Mouse (Mus musculus) gonadal fat pad, adult 2 months (tissue): ENCODE results near the gene Cdip1. TPM values are rescaled to one million over a fixed set of nuclear protein-coding genes. Genes with fewer than 3 reads are reported as not detected.
"Not testable (repeated sequence)": the region's sequence is repeated elsewhere in the genome, so short reads cannot be mapped to it uniquely, and the experiment has no call there.

ENCODE experiments used
- DNase-seq: peaks from one replicate; pipeline ENCODE4 v3.0.0-alpha.2; 2012; ENCODE audit warnings: low read depth
- polyA plus RNA-seq: library from polyadenylated mRNA; depleted of rRNA; stranded (reverse); fragments of >200 nt; gene quantifications from 2 replicates; pipeline ENCODE4 v1.2.3, GENCODE M21; 2012

Cdip1 gene
- polyA plus RNA-seq, 1 experiment: 84.7 TPM

- no peak for DNase-seq
Measured at GRCm38 (mm10) chr16:4773289-4773970, 16.7 kb downstream of the Cdip1 start.

DNA sequence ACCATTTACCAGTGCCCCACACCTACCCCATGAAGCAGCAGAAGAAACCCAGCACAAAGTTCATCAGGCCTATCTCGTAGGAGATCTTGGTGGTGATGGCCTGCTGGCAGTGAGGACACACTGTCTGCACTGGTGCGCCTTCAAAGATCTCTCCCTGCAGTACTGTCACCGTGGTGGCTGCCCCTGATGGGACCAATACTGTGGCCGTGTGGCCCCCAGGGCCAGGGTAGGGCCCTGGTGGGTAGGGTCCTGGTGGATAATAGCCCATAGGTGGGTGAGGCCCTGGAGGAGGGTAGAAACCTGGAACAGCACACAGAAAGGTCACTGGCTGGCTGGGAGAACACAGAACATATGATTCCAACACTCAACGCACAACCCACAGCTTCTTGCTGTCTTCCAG, 21.4 kb downstream of the Cdip1 start:
- no peak for DNase-seq

DNA sequence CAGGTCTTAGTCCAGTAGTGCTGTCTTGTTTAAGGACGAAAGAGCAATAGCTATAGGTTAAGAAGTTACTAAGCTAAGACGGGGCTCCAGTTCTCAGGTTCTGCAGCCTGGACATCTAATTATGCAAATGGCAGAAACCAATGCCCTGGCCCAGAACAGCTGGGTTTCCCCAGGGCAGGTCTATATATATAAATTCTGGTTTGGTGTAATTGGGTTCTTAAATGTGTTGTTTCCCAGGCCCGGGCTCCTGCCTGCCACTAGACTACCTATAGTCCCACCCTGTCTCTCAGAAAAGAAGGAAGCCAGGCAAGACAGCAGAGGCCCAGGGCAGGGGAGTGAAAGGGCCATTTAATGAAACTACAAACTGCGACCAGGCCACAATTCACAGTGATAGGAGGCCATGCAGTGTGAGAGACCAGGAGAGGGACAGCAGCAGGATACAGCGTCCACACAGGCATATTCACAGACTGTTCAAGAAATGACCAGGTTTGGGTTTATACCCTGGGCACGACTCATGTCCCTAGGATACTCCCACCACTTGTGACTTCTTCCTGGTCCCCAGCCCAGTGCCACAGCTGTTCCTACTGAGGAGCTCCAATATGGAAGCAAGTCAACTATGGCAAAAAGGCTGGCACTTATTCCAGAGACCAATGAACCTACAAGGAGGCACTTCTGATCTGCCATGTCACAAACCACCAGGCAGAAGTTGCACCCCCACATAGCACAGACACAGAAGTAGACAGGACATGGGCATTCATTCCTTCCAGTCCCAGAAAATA, 22.9 kb downstream of the Cdip1 start:
- DNase-seq: no peak

- no peak for DNase-seq
Measured at GRCm38 (mm10) chr16:4765852-4766251, 24.2 kb downstream of the Cdip1 start.

- no peak for DNase-seq
Measured at GRCm38 (mm10) chr16:4763276-4763675, 26.8 kb downstream of the Cdip1 start.

GRCm38 (mm10) chr16:4762437-4762836, 27.7 kb downstream of the Cdip1 start:
- no peak for DNase-seq

DNA sequence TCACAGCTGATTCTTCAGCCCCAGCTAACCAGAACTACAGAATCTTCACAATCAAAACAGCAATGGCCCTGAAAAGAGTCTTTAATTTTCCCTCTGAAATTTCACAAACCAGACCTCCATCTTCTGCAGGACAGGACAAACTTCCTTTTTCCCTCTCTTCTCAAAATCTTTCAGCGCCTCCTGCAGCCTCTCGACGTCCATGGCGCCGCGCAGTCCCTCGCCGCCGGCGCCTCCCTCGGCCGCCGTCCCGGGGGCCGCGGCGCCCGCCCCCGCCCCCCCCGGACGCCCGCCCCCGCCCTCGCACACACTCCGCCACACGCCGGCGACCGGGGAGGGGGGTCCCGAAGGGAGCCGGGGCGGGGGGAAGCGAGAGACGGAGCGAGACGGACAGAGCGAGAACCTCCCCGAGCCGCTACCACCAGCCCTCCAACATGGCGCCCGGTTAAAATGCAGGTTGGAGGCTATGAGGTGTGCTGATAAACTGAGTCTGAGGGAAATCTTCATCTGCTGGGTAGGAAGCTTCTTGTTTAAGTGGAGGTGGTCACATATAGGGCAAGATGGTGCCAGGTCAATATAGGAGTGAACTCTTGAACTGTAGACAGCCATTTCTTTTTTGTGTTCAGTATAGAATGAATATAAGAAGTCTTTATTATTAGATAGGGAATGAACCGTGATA, 33.3 kb downstream of the Cdip1 start:
- DNase-seq: not testable (repeated sequence)

DNA sequence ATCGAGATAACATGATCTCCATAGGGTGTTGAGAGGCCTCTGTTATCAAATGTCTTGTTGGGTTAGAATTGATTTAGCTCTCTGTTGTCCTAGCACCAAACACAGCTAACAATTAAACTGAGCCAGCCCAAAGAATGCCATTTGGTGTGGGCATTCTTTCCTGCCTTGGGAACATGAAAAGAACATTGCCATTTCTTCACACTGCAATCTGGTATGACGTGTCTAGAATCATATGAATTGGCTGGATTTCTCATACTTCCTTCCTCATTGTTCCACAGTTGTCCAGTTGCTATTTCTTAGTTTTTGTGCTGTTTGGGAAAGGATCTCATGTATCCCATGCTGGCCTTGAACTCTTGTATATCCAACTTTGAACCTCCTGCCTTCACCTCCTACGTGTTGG, 36.0 kb downstream of the Cdip1 start:
- DNase-seq: no peak

- no peak for DNase-seq
Measured at GRCm38 (mm10) chr16:4752155-4752554, 37.9 kb downstream of the Cdip1 start.

DNA sequence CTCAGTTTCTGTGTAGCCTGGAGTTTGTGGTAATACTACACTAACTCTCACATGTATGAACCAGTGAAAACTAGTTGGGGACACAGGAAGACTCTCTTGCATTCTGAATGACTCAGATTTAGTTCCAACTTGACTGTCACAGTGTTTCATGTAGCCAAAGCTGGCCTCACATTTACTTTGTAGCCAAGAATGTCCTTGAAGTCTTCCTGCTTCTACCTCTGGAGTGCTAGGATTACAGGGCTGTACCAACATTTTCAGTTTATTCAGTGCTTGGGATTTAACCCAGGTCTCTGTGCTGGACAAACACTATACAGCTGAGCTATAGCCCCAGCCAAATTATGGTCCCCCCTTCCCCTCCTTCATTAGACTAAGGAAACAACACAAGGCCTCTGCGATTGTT, 47.9 kb downstream of the Cdip1 start:
- no peak for DNase-seq

DNA sequence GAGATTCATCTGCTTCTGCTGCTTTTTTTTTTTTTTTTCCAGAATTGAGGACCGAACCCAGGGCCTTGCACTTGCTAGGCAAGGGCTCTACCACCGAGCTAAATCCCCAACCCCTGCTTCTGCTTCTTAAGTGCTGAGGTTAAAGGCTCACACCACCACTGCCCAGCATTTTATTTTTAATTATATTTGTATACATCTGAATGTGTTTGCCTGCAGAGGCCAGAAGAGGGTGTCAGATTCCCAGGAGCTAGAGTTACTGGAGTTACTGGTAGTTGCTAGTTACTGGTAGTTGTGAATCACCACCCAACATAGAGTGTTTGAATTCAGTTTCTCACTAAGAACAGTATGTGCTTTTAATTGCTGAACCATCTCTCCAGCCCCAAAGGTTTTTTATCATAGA, 50.1 kb downstream of the Cdip1 start:
- DNase-seq: no peak

- no peak for DNase-seq
Measured at GRCm38 (mm10) chr16:4736262-4736661, 53.8 kb downstream of the Cdip1 start.

GRCm38 (mm10) chr16:4730776-4731358, 59.2 kb downstream of the Cdip1 start:
- DNase-seq: no peak

- DNase-seq: peak; percentile 50
Measured at GRCm38 (mm10) chr16:4727963-4728362, 62.1 kb downstream of the Cdip1 start.

DNA sequence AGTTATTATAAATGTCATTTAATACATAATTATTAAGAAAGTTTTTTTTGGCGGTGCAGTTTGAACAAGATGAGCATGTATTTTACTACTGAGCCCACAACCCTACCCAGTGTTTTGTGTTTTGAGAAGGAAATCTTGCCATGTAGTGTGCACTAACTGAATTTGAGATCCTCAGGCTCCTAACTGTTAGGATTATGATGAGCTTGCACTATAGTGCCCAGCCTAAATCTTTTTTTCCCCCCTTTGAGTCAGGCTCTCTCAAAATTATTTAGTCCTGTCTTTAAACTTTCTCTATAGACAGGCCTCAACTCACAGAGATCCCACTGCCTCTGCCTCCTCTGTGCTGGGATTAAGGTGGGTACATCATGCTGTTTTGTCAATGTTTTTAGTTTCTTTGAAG, 62.6 kb downstream of the Cdip1 start:
- DNase-seq: no peak

DNA sequence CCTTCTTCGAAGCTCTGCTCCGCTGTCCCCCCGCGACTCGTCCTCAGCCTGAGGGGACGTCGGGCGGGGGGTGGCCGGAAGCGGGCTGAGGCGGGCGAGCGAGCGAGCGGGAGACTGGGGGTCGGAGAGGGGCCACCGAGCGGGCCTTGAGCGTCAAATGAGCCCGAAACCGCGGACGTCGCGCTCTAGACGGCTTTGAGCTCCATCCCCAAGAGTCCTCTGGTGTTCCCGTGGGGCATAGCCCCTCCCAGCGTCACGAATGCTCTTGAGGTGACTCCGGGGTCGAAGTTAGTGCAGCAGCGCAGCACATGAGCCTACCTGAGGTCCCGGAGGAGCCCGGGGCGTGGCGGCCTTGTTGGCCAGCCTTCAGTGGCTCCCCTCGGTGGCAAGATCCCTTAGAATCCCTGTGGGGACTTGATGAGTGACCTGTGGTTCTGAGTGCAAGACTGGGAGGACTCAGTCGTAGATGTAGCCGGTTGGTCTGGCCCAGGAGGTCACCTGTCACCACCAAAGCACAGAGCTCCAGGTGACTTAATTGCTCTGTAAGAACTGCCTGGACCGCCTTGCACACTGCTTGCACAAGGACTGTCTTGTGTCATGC, 63.5 kb downstream of the Cdip1 start:
- peak; percentile 59 for DNase-seq

DNA sequence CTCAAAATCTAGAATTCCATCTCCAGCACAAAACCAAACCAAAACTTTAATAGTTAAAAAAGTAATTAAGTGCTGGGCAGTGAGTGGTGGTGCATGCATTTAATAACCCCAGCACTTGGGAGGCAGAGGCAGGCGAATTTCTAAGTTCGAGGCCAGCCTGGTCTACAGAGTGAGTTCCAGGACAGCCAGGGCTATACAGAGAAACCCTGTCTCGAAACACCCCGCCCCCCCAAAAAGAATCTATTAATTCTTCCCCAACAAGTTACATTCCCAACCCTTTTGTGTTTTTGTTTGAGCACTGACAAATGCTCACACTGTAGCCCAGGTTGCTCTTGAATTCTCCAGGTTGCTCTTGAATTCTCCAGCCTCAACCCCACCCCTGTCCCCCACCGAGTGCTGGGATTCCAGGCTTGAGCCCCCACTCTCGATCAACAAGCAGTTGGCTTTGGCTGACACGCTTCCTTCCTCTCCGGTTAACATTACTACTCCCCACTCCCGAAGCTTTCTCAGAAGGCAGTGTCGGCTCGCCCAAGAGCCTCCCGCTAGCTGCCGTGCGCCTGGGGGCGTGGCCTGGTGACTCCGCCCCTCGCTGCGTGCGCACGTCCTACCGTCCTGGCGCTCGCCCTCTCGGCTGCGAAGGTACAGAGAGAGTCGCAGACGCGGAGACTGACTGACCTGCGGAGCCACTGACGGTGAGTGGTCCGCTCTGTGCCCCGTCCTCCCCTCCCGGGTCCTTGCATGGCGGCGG, 64.1 kb downstream of the Cdip1 start, which contains the start of gene Hmox2:
Gene Hmox2 (plus strand): TSS at position 582 of the 748 bp plus-strand sequence.
- no peak for DNase-seq

GRCm38 (mm10) chr16:4725266-4725665, 64.8 kb downstream of the Cdip1 start:
- DNase-seq: no peak

GRCm38 (mm10) chr16:4722915-4723209, 67.2 kb downstream of the Cdip1 start:
- no peak for DNase-seq

GRCm38 (mm10) chr16:4722128-4722914, 67.8 kb downstream of the Cdip1 start:
- DNase-seq: no peak
